Mouse (Mus musculus): ENCODE data around the gene Pacrg. TPM values are rescaled to one million over a fixed set of nuclear protein-coding genes. Genes with fewer than 3 reads are reported as not detected.

Gene Pacrg
- polyA plus RNA-seq, 1 experiment from 2014 or later: 0.89 TPM

DNA sequence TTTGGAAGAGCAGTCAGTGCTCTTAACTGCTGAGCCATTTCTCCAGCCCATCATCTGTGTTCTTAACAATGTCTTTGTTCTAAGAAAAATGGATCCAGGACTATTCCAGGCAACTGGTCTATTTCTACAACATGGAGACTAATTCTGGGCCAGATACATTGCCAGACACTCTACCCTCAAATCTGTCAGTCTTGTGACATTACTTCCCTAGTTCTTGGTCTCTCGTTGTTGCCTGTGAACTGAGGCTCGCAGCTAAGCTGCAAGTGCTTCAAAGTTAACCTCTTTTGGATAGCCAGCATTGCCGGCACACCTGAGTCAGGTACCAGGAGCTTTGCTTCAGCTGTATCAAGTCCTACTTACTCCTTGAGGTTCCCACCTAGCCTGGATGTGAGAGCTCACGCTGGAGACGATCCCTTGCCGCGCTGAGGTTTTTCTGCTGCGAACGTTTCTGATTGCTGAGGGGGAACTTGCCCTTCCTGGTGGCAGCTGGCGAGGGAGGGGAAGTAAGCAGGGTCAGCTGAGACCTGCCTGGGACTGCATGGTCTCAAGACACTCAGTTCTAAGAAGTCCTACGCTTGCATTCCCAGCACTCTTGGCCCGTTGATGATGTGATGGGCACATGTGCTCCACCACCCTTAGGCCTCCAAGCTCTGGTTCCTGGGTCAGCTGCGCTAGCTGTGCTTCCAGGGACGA, 447.6 kb downstream of the Pacrg start:
- ATAC-seq (ENCODE audit: low FRiP score, low TSS enrichment): no peak
- no peak overlapping the region for H3K27ac ChIP-seq (replicated peaks)
- no peak overlapping the region for H3K4me2 ChIP-seq (replicated peaks; ENCODE audit: low read depth)
- H3K9me3 ChIP-seq (ENCODE audit: control insufficient read depth, low read length): no peaks in the 10 kb centered on the region
- TF ChIP-seq CTCF (IDR thresholded peaks at IDR 0.05; ENCODE audit: low read depth) (no peak), EP300 (optimal IDR thresholded peaks at IDR 0.05) (no peak)
- H3K27me3 ChIP-seq (ENCODE audit: control insufficient read depth, insufficient read depth, low read length): no peaks in the 10 kb centered on the region
- H3K4me1 ChIP-seq (replicated peaks; ENCODE audit: control insufficient read depth, insufficient read depth): no peaks in the 10 kb centered on the region
- no peaks in the 10 kb centered on the region for H3K36me3 ChIP-seq (ENCODE audit: control insufficient read depth, insufficient read depth, low read length)
- 75% methylated on average over 14 of the region's 14 CpGs for WGBS
- H3K4me3 ChIP-seq (ENCODE audit: low read depth, low read length): no peak overlapping the region
- no peak overlapping the region for H3K9ac ChIP-seq (ENCODE audit: low read length)
- DNase-seq (ENCODE audit: low spot score): no peak

DNA sequence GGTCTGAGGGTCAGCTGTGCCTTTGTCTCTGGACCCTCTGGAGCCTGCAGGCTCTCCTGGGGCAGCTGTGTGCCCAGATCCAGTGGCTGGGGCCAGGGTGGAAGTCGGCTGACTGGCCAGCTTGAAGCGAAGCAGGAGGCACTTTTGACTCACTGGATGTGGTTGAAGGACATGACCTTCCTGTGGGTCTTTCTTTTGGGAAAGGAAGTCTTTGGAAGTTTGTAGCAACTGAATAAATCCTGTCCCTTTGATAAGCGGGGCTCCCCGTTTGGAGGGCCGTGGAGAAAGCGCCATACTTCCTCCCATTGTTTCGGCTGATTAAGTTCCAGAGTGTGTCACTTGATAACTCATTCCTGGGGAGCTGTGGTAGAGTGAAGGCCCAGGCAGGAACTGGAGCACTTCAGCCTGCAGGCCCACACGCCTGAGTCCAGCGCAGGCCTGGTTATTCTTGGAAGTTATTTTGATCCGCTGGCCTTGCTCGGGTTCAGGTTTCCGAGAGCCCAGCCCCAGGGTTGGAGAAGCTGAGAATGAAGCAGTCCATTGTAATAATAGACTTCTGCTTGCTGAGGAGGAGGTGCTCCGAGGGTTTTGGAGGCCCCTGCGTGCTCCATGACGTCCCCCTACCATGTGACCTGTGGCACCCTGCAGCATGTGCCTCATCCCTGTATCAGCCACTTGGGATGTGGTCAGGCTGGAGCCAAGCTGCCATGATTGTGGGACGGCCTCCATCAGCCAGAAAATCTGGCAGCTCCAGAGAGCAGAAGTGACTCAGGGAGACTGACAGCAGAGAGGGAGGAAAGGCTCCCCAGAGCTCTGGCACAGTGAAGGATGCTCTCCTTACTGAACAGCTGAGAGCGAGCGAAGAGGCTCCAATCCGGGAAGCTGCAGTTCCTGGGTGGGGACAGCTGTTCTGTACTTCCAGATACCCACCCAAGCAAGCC, 449.6 kb downstream of the Pacrg start:
- H3K4me1 ChIP-seq (replicated peaks; ENCODE audit: control insufficient read depth, insufficient read depth): no peaks in the 10 kb centered on the region
- no peak overlapping the region for H3K9ac ChIP-seq (ENCODE audit: low read length)
- H3K9me3 ChIP-seq (ENCODE audit: control insufficient read depth, low read length): no peaks in the 10 kb centered on the region
- no peaks in the 10 kb centered on the region for H3K36me3 ChIP-seq (ENCODE audit: control insufficient read depth, insufficient read depth, low read length)
- TF ChIP-seq EP300 (optimal IDR thresholded peaks at IDR 0.05): no peak
- TF ChIP-seq CTCF (IDR thresholded peaks at IDR 0.05; ENCODE audit: low read depth): no peak
- H3K4me2 ChIP-seq (replicated peaks; ENCODE audit: low read depth): no peak overlapping the region
- H3K4me3 ChIP-seq (ENCODE audit: low read depth, low read length): no peak overlapping the region
- ATAC-seq (ENCODE audit: low FRiP score, low TSS enrichment) (peak; percentile 77), DNase-seq (ENCODE audit: low spot score) (peak; percentile 29)
- peak overlapping the region; percentile 9; the same call in 1 of the 2 replicates for H3K27ac ChIP-seq (replicated peaks)
- WGBS: 55% methylated on average over 19 of the region's 19 CpGs
- no peaks in the 10 kb centered on the region for H3K27me3 ChIP-seq (ENCODE audit: control insufficient read depth, insufficient read depth, low read length)

DNA sequence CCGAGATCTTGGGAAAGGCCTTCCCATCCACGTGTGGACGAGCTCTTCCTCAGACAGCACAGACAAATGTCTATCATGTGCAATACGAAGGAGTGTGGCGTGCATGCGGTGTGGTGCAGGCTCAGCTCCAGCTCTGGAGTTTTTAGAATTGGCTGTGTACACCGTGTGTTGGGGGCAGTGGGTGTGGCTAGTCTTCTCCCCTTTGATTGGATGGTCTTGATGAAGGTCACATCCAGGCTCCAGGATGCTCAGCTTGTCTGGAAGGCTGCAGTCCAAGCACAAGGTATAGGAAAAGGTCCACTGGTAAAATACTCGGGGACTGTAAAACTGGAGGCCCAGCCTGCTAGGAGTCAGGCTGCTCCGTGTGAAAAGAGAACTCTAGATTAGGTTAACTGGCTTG, 450.4 kb downstream of the Pacrg start:
- DNase-seq (ENCODE audit: low spot score): no peak
- Histone ChIP-seq H3K36me3 (ENCODE audit: control insufficient read depth, insufficient read depth, low read length) (no peaks in the 10 kb centered on the region), H3K4me1 (replicated peaks; ENCODE audit: control insufficient read depth, insufficient read depth) (no peaks in the 10 kb centered on the region), H3K27ac (replicated peaks) (peak overlapping the region; percentile 9; the same call in 1 of the 2 replicates), H3K4me2 (replicated peaks; ENCODE audit: low read depth) (no peak overlapping the region), H3K9me3 (ENCODE audit: control insufficient read depth, low read length) (no peaks in the 10 kb centered on the region), H3K4me3 (ENCODE audit: low read depth, low read length) (no peak overlapping the region), H3K27me3 (ENCODE audit: control insufficient read depth, insufficient read depth, low read length) (no peaks in the 10 kb centered on the region), H3K9ac (ENCODE audit: low read length) (no peak overlapping the region)
- 80% methylated on average over 9 of the region's 9 CpGs for WGBS
- TF ChIP-seq CTCF (IDR thresholded peaks at IDR 0.05; ENCODE audit: low read depth) (no peak), EP300 (optimal IDR thresholded peaks at IDR 0.05) (no peak)
- no peak for ATAC-seq (ENCODE audit: low FRiP score, low TSS enrichment)

DNA sequence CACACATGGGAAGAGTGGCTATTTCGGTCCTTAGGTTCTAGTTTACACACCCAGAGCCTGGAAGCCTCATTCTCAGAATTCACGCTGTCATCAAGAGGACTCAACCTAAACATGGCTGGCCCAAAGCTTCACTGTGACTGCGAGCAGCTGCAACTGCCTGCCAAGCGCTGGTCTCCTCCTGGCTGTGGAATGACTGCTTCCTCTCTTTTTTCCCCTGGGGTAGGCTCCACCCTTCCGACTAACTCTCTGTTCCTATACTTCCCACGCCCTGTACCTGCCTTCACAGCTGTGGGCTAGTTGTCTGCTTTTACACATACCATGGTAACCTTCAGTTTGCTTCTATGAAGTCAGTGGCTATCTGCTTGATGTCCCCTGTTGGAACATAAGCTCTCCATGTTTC, 453.6 kb downstream of the Pacrg start:
- no peak for DNase-seq (ENCODE audit: low spot score)
- Histone ChIP-seq H3K4me3 (ENCODE audit: low read depth, low read length) (no peak overlapping the region), H3K9ac (ENCODE audit: low read length) (no peak overlapping the region), H3K4me2 (replicated peaks; ENCODE audit: low read depth) (no peak overlapping the region), H3K27me3 (ENCODE audit: control insufficient read depth, insufficient read depth, low read length) (no peaks in the 10 kb centered on the region), H3K27ac (replicated peaks) (no peak overlapping the region), H3K4me1 (replicated peaks; ENCODE audit: control insufficient read depth, insufficient read depth) (no peaks in the 10 kb centered on the region), H3K9me3 (ENCODE audit: control insufficient read depth, low read length) (no peaks in the 10 kb centered on the region), H3K36me3 (ENCODE audit: control insufficient read depth, insufficient read depth, low read length) (no peaks in the 10 kb centered on the region)
- no peak for ATAC-seq (ENCODE audit: low FRiP score, low TSS enrichment)
- 56% methylated on average over 6 of the region's 6 CpGs for whole genome bisulfite sequencing
- TF ChIP-seq EP300 (optimal IDR thresholded peaks at IDR 0.05): no peak
- no peak for TF ChIP-seq CTCF (IDR thresholded peaks at IDR 0.05; ENCODE audit: low read depth)

DNA sequence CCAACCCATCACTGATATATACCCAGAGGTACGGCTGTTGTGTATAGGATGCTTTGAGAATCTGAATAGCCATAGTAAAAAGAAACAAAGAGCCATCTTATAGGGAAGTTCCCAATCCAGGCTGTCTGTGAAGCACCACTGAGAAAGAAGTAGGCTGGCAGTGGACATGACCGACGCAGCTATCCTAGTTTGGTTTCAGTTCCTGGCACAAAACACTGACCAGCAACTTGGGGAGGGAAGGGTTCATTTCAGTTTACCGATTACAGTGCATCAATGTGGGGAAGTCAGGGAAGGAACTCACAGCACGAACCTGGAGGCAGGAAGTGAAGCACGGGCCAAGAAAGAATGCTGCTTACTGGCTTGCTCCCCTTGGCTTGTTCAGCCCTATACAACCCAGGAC, 456.7 kb downstream of the Pacrg start:
- DNase-seq (ENCODE audit: low spot score) (no peak), ATAC-seq (ENCODE audit: low FRiP score, low TSS enrichment) (no peak)
- H3K4me3 ChIP-seq (ENCODE audit: low read depth, low read length): no peak overlapping the region
- H3K9me3 ChIP-seq (ENCODE audit: control insufficient read depth, low read length): no peaks in the 10 kb centered on the region
- TF ChIP-seq CTCF (IDR thresholded peaks at IDR 0.05; ENCODE audit: low read depth) (no peak), EP300 (optimal IDR thresholded peaks at IDR 0.05) (no peak)
- H3K4me2 ChIP-seq (replicated peaks; ENCODE audit: low read depth): no peak overlapping the region
- WGBS: 80% methylated on average over 6 of the region's 6 CpGs
- H3K27me3 ChIP-seq (ENCODE audit: control insufficient read depth, insufficient read depth, low read length): no peaks in the 10 kb centered on the region
- H3K9ac ChIP-seq (ENCODE audit: low read length): no peak overlapping the region
- H3K36me3 ChIP-seq (ENCODE audit: control insufficient read depth, insufficient read depth, low read length): no peaks in the 10 kb centered on the region
- H3K27ac ChIP-seq (replicated peaks): no peak overlapping the region
- no peaks in the 10 kb centered on the region for H3K4me1 ChIP-seq (replicated peaks; ENCODE audit: control insufficient read depth, insufficient read depth)

Data from stomach, postnatal 0 days (tissue).